Mouse (Mus musculus) midbrain, embryonic 10.5 days (tissue): Measurements from ENCODE around the gene Leprot. TPM values are rescaled to one million over a fixed set of nuclear protein-coding genes. Genes with fewer than 3 reads are reported as not detected.

Source experiments
- DNase-seq: peaks from one replicate; pipeline ENCODE4 v3.0.0-alpha.2; 2017; ENCODE audit warnings: low spot score
- H3K27ac ChIP-seq: fragments of 300-500 bp; sonication (generic); replicated peaks from 2 replicates; pipeline ENCODE4 v1.5.1; 2016; ENCODE audit warnings: mild to moderate bottlenecking
- H3K27me3 ChIP-seq: fragments of 300-500 bp; sonication (generic); 2 replicates; pipeline ENCODE4 v1.6.1; 2016; ENCODE audit warnings: low read depth, mild to moderate bottlenecking; ENCODE audit not compliant: poor library complexity, severe bottlenecking
- H3K36me3 ChIP-seq: fragments of 300-500 bp; sonication (generic); 2 replicates; pipeline ENCODE4 v1.6.1; 2016; ENCODE audit warnings: mild to moderate bottlenecking, moderate library complexity
- H3K4me1 ChIP-seq: fragments of 300-500 bp; sonication (generic); 2 replicates; pipeline ENCODE4 v1.6.1; 2016
- H3K4me3 ChIP-seq: fragments of 300-500 bp; sonication (generic); 2 replicates; pipeline ENCODE4 v1.5.1; 2016; ENCODE audit warnings: mild to moderate bottlenecking, moderate library complexity
- H3K9me3 ChIP-seq: fragments of 300-500 bp; sonication (generic); replicated peaks from 2 replicates; pipeline ENCODE4 v1.6.1; 2016; ENCODE audit warnings: mild to moderate bottlenecking
- WGBS: fragments of 180-500 bp; shearing (Covaris S2); methylation state at CpG from one replicate; pipeline ENCODE4 v1.1.7; 2016; 5-methylcytosine and 5-hydroxymethylcytosine counted together
- polyA plus RNA-seq: library from polyadenylated mRNA; unstranded; fragments of >200 nt; fragmentation: Nextera tagmentation; extraction: Ambion mirVana; gene quantifications from 2 replicates; pipeline ENCODE4 v1.2.1, GENCODE M21; 2016

Gene Leprot
- 65.6 and 73.6 TPM in 2 replicates for polyA plus RNA-seq

GRCm38 (mm10) chr4:101647196-101647905 is at the start of gene Leprot:
TSS of gene Leprot (plus strand) at chr4:101647718.
- no peaks in the 10 kb centered on the region for H3K9me3 ChIP-seq
- H3K27ac ChIP-seq = peak within 1 kb of the TSS; percentile 96
- no peaks in the 10 kb centered on the region for H3K36me3 ChIP-seq
- no peaks in the 10 kb centered on the region for H3K27me3 ChIP-seq
- DNase-seq = peak; percentile 99
- peak within 1 kb of the TSS; percentile 82 for H3K4me3 ChIP-seq
- peaks cover 16% of the 10 kb centered on the region for H3K4me1 ChIP-seq
- under 1% methylated on average over 39 of the region's 39 CpGs for WGBS

- H3K27me3 ChIP-seq = no peaks in the 10 kb centered on the region
- no peaks in the 10 kb centered on the region for H3K9me3 ChIP-seq
- H3K4me3 ChIP-seq = no peak overlapping the region
- DNase-seq = no peak
- H3K36me3 ChIP-seq = no peaks in the 10 kb centered on the region
- H3K4me1 ChIP-seq = no peaks in the 10 kb centered on the region
- H3K27ac ChIP-seq = no peak overlapping the region
Observed at GRCm38 (mm10) chr4:101601758-101602157, 45.8 kb upstream of the Leprot start.

GRCm38 (mm10) chr4:101603635-101604034 is 43.9 kb upstream of the Leprot start:
- H3K27me3 ChIP-seq = no peaks in the 10 kb centered on the region
- H3K27ac ChIP-seq = no peak overlapping the region
- no peak for DNase-seq
- H3K36me3 ChIP-seq = no peaks in the 10 kb centered on the region
- 92% methylated on average over 3 of the region's 3 CpGs for WGBS
- H3K4me3 ChIP-seq = no peak overlapping the region
- H3K9me3 ChIP-seq = no peaks in the 10 kb centered on the region
- H3K4me1 ChIP-seq = no peaks in the 10 kb centered on the region

GRCm38 (mm10) chr4:101616520-101616919 is 31.0 kb upstream of the Leprot start:
- no peak overlapping the region for H3K27ac ChIP-seq
- no peaks in the 10 kb centered on the region for H3K4me1 ChIP-seq
- no peak overlapping the region for H3K4me3 ChIP-seq
- no peaks in the 10 kb centered on the region for H3K9me3 ChIP-seq
- H3K36me3 ChIP-seq = no peaks in the 10 kb centered on the region
- H3K27me3 ChIP-seq = no peaks in the 10 kb centered on the region
- no peak for DNase-seq
- whole genome bisulfite sequencing = 88% methylated on average over 5 of the region's 5 CpGs

- DNase-seq = no peak
- WGBS = 77% methylated on average over 2 of the region's 2 CpGs
- Histone ChIP-seq H3K27ac (no peak overlapping the region), H3K4me1 (no peaks in the 10 kb centered on the region), H3K36me3 (no peaks in the 10 kb centered on the region), H3K4me3 (no peak overlapping the region), H3K27me3 (no peaks in the 10 kb centered on the region), H3K9me3 (no peaks in the 10 kb centered on the region)
Observed at GRCm38 (mm10) chr4:101617742-101618141, 29.8 kb upstream of the Leprot start.

- Histone ChIP-seq H3K4me1 (no peaks in the 10 kb centered on the region), H3K9me3 (no peaks in the 10 kb centered on the region), H3K27me3 (no peaks in the 10 kb centered on the region), H3K4me3 (no peak overlapping the region), H3K27ac (no peak overlapping the region), H3K36me3 (no peaks in the 10 kb centered on the region)
- WGBS = 58% methylated on average over 2 of the region's 2 CpGs
- DNase-seq = no peak
Observed at GRCm38 (mm10) chr4:101620206-101620605, 27.3 kb upstream of the Leprot start.

- DNase-seq = no peak
- 90% methylated on average over 5 of the region's 5 CpGs for WGBS
Observed at GRCm38 (mm10) chr4:101621241-101621640, 26.3 kb upstream of the Leprot start.

GRCm38 (mm10) chr4:101625278-101625677 is 22.2 kb upstream of the Leprot start:
- H3K9me3 ChIP-seq = no peaks in the 10 kb centered on the region
- WGBS = 91% methylated on average over 5 of the region's 5 CpGs
- H3K36me3 ChIP-seq = no peaks in the 10 kb centered on the region
- H3K27ac ChIP-seq = no peak overlapping the region
- no peaks in the 10 kb centered on the region for H3K27me3 ChIP-seq
- no peak for DNase-seq
- no peak overlapping the region for H3K4me3 ChIP-seq
- H3K4me1 ChIP-seq = no peaks in the 10 kb centered on the region

More at GRCm38 (mm10) chr4:101621241-101621640, 26.3 kb upstream of the Leprot start:
- H3K36me3 ChIP-seq = no peaks in the 10 kb centered on the region
- H3K9me3 ChIP-seq = no peaks in the 10 kb centered on the region
- H3K4me3 ChIP-seq = no peak overlapping the region
- H3K4me1 ChIP-seq = no peaks in the 10 kb centered on the region
- no peak overlapping the region for H3K27ac ChIP-seq
- no peaks in the 10 kb centered on the region for H3K27me3 ChIP-seq

- DNase-seq = no peak
- Histone ChIP-seq H3K36me3 (no peaks in the 10 kb centered on the region), H3K27me3 (no peaks in the 10 kb centered on the region), H3K27ac (no peak overlapping the region), H3K4me3 (no peak overlapping the region), H3K9me3 (no peaks in the 10 kb centered on the region), H3K4me1 (no peaks in the 10 kb centered on the region)
- WGBS = 82% methylated on average over 2 of the region's 2 CpGs
Observed at GRCm38 (mm10) chr4:101635596-101635995, 11.9 kb upstream of the Leprot start.

GRCm38 (mm10) chr4:101637472-101637871 is 10.0 kb upstream of the Leprot start:
- Histone ChIP-seq H3K4me3 (no peak overlapping the region), H3K4me1 (no peaks in the 10 kb centered on the region), H3K27me3 (no peaks in the 10 kb centered on the region), H3K27ac (no peak overlapping the region), H3K9me3 (no peaks in the 10 kb centered on the region), H3K36me3 (no peaks in the 10 kb centered on the region)
- WGBS = 92% methylated on average over 1 of the region's 1 CpGs
- no peak for DNase-seq

- 81% methylated on average over 5 of the region's 5 CpGs for WGBS
Observed at GRCm38 (mm10) chr4:101640631-101641030, 6.9 kb upstream of the Leprot start.

GRCm38 (mm10) chr4:101642708-101643107 is 4.8 kb upstream of the Leprot start:
- 79% methylated on average over 6 of the region's 6 CpGs for WGBS
- H3K4me3 ChIP-seq = no peak overlapping the region
- no peaks in the 10 kb centered on the region for H3K27me3 ChIP-seq
- H3K36me3 ChIP-seq = no peaks in the 10 kb centered on the region
- DNase-seq = no peak
- H3K4me1 ChIP-seq = no peaks in the 10 kb centered on the region; the same call in none of the 2 replicates
- H3K27ac ChIP-seq = no peak overlapping the region
- no peaks in the 10 kb centered on the region for H3K9me3 ChIP-seq

More at GRCm38 (mm10) chr4:101640631-101641030, 6.9 kb upstream of the Leprot start:
- no peak for DNase-seq
- no peaks in the 10 kb centered on the region for H3K27me3 ChIP-seq
- H3K4me3 ChIP-seq = no peak overlapping the region
- no peak overlapping the region for H3K27ac ChIP-seq
- no peaks in the 10 kb centered on the region for H3K9me3 ChIP-seq
- no peaks in the 10 kb centered on the region for H3K36me3 ChIP-seq
- H3K4me1 ChIP-seq = no peaks in the 10 kb centered on the region

- no peak for DNase-seq
- H3K9me3 ChIP-seq = no peaks in the 10 kb centered on the region
- WGBS = 84% methylated on average over 4 of the region's 4 CpGs
- no peak overlapping the region for H3K27ac ChIP-seq
- no peaks in the 10 kb centered on the region for H3K27me3 ChIP-seq
- no peak overlapping the region for H3K4me3 ChIP-seq
- H3K36me3 ChIP-seq = no peaks in the 10 kb centered on the region
- H3K4me1 ChIP-seq = peaks cover under 1% of the 10 kb centered on the region
Observed at GRCm38 (mm10) chr4:101643216-101643615, 4.3 kb upstream of the Leprot start.
